Mouse (Mus musculus) c-Kit-negative CD71-positive TER-119-positive erythroid progenitor cells, embryonic 14.5 days (primary cell): Measurements from ENCODE around the gene Klhdc10.
A peak's percentile ranks its signal among the peaks of the same experiment; 100 is the strongest.

Experiments
- DNase-seq: peaks from one replicate; pipeline ENCODE4 v3.0.0-alpha.2; 2013; ENCODE audit warnings: low read depth, low spot score

Klhdc10 gene

DNA sequence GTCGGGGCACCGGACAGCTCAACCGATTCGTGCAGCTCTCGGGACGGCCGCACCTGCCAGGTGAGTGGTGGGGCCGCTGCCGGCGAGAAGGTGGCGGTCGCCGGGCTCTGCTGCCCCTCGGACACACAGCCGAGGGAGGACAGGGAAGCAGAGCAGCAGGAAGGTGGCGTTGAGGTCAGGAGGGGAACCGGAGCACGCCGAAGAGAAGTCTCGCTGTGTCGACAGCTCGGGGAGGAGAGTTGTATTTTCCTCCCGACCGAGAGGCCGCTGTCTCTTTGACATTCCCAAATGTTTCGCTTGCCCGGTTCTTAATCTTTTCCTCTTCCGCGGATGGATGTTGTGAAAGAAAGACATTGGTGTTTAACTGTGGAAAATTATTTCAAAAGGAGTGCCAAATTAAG lies 423 bp downstream of the Klhdc10 start:
- DNase-seq, result peak; percentile 49

DNA sequence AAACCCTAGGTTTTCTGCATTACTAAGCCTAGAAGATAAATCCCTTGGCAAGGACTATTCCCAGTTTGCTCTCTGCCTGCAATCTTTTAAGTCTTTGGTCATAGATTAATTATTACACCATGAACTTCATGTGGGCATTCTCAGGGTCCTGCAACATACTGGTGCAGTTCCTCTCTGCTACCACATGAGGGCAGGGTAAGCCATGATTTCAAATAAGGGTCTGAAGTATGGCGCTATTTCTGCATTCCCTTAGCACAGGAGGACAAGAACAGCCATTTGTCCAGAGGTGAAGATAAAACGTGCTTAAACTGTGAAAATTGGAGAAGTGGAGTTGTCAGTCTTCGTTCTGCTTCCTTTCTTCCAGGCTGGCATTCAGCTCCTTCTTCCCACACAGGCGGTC lies 1.8 kb downstream of the Klhdc10 start:
- peak; percentile 67 for DNase-seq

DNA sequence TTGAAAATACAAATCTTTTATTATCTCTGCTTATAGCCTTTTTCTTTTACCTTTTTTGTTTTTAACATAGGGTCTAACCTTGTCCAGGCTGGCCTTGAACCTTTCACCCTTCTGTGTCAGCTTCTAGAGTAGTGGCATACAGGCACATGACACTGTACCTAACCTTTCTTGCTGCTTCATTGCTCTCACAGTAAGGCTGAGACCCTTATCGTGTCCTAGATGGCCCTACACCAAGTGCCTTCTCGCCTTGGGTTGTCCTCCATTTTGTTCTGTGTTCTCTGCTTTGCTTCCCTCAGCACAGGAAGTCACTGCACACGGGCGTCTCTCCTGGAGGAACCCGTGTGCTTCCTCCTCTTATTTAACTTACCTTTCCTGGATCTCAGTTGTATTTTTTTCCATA lies 3.0 kb downstream of the Klhdc10 start:
- no peak for DNase-seq

DNA sequence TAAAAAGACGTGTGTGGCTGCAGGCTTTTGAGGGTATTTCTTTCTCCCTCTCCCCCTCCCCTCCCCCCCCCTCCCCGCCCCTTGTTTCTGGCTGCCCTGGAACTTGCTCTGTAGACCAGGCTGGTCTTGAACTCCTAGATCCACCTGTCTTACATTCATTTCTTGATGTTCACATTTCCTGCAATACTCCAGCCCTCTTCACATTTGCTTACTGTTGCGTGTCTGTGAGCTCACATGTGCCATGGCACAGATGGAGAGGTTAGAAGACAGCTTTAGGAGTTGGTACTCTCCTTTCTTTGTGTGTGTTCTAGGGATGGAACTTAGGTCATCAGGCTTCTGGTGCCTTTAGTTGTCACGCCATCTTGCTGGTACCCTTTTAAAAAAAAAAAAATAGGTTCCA lies 6.6 kb downstream of the Klhdc10 start:
- no peak for DNase-seq

DNA sequence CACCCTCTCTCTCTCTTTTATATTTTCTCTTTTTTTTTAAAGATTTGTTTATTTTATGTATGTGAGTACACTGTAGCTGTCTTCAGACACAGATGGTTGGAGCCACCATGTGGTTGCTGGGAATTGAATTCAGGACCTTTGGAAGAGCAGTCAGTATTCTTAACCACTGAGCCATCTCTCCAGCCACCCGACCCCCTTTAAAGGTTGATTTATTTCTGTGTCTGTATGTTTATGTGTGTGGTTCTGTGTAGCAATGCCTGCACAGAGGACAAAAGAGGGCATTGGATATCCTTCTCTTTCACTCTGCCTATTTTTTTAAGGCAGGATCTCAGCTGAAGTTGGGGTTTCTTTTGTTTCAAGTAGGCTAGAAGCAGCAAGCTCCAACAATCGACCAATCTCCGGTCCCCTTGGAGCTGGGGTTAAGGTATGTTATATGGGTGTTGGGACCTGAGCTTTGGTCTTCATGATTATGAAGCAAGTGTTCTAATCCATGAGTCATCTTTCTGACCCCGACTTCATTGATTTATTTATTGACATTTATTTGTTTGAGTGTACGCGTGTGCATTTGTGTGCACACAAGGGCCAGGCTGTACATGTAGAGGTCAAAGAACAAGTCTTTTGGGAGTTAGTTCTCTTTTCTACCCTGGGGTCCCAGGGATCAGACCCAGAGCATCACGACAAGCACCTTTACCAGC lies 7.9 kb downstream of the Klhdc10 start:
- DNase-seq, result no peak

DNA sequence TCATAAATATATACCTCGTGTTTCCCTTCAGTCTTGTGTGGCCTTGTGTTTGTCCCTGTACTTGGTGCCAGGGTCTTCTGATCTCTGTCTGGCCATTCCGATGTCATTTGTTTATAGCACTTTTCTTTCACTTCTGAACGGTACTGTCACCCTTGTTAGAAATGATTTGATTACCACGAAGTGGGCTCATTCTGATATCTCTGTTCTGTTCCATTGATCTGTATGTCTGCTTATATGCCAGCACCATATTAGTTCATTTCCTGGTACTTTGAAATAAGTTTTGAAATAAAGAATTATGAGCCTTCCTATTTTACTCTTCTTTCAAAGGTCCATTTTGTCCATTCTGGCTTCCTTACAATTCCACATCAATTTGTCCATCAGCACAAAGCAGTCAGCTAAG lies 9.6 kb downstream of the Klhdc10 start:
- DNase-seq, result no peak

DNA sequence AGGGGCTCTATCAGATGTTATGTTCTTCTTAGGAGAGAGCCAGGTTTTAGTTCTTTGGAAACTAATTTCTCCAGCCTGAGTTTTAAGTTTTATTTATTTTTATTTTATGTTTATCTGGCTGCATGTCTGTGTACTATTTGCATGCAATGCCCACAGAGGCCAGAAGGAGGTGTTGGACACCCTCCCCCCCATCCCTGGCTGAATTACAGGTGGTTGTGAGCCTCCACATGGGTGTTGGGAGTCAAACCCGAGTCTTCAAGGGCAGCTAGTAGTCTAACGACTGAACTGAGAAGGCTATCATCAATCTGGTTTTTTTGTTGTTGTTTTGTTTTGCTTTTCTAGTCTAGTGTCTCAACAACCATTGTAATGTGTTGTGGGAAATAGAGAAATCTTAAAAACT lies 14.5 kb downstream of the Klhdc10 start:
- no peak for DNase-seq

DNA sequence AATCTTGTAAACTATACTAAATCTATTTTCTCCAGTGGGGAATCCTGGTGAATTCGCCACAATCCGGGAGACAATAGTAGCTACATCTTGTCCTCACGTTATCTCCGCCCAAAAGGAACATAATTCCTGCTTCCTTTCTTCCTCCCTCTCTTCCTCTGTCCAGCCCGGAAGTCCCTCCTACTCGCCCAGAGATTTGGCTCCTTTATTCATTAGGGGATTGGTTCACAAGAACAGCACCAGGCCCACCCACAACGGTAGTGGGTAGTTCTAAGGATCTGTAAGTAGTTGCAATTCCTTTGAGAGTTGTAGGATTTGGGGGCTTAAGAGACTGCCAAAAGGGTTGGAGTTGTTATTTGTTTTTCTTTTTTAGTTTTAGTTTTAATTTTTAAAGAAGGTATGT lies 15.1 kb downstream of the Klhdc10 start:
- DNase-seq, result no peak

DNA sequence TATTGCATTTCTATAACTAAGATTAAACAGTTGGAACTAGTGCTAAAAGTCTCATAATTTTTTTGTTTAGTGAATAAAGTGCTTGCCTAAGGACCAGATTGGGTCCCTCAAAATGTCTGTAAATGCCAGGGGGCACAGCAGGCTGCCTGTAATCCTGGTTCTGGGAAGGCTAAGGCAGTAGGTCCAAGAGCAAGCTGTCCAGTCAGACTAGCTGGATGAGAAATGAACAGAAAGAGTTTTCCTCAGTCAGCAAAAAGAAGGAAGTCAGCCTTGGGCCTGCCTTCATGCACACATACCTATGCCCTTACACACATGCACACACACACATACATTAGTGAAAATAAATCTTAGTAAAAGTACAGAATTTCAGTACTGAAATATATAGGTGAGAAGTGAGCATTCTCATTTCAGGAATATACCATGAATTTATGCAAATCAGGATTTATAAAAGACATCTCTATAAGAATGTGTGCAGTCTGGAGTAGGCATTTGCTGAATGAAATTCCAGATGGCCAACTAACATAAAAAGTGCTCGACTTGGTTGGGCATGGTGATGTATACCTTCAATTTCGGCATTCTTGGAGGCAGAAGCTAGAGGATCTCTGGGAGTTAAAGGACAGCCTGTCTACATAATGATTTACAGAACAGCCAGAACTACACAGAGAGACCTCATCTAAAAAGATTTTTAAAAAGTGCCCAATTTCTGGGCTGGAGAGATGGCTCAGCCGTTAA lies 31.0 kb downstream of the Klhdc10 start:
- DNase-seq, result no peak

DNA sequence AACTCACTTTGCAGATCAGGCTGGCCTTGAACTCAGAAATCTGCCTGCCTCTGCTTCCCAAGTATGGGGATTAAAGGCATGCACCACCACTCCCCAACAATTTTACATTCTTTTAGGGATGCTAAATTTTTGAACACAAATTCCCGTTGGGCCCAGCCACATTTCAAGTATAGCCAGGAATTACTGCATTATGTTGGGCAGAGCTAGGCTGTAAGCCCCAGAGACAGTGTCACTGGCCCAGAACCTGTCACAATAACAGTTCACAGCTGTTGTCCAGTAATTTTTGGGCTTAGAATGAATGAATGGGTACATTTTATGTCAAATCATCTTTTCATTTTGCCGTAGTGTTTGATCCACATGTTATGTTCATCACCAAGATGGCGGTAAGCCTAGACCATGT lies 34.8 kb downstream of the Klhdc10 start:
- no peak for DNase-seq

DNA sequence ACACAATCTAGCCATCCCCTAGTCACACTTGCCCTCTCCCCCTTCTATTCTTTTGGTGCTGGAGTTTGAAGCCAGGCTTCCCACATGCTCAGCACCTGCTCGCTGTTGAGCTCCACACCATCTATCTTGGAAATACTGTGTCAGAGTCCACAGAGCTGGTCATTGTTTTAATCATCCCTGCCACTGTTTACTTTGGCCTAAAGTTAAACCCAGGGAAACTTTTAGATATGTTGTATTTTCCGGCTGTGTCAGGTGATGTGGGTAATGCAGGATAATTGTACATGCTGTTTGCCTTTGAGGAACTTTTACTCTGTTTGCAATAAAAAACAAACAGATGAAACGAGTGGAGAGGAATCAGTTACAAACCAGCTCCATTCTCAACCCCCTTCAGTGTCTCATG lies 35.4 kb downstream of the Klhdc10 start:
- no peak for DNase-seq

DNA sequence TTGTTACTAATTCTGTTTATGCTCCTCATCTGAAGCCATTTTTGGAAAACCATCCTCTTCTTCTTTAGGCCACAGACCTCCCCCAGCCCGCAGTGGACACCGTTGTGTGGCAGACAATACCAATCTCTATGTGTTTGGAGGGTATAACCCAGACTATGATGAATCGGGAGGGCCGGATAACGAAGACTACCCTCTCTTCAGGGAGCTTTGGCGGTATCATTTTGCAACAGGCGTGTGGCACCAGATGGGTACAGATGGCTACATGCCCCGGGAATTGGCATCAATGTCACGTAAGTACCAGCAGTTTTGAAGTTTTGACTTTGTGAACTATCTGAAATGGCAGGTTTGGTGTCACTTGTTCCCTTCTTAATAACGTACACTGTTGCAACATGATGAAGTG lies 37.9 kb downstream of the Klhdc10 start:
- DNase-seq, result no peak

DNA sequence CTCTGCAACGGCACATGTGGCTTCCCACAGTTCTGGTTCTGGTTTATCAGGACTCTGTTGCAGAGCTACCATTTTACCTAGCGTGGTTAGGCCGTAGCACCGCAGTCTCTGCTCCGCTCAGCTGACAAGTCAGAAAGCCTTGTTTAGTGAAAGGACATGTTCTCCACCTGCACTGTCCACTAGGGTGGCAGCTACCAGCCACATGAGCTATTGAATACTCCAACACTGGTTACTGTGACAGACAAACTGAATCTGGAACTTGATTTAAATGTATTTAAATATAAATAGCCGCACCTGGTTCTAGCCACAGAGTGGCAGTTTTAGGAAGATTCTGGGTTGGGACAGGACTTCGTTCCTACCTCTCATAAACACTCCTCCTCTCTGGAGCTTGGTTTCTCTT lies 55.3 kb downstream of the Klhdc10 start:
- DNase-seq, result no peak

DNA sequence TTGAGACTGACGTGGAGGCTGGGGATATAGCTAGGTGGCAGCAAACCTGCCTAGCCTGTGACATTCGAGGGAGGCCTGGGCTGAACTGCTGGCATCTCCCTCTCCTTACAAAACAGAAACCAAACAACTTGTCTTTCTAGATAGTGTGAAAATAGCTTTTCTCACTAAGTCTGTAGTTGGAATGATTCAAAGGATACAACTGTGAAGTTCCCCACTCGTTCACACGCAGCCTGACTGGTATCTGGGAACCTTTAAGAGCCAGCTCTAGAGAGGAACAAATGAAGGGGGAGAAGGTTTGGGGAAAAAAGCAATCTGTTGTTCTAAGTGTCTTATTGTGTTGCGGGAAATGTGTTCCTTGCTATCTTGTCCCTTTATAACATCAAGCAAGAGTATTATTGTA lies 57.0 kb downstream of the Klhdc10 start:
- no peak for DNase-seq

DNA sequence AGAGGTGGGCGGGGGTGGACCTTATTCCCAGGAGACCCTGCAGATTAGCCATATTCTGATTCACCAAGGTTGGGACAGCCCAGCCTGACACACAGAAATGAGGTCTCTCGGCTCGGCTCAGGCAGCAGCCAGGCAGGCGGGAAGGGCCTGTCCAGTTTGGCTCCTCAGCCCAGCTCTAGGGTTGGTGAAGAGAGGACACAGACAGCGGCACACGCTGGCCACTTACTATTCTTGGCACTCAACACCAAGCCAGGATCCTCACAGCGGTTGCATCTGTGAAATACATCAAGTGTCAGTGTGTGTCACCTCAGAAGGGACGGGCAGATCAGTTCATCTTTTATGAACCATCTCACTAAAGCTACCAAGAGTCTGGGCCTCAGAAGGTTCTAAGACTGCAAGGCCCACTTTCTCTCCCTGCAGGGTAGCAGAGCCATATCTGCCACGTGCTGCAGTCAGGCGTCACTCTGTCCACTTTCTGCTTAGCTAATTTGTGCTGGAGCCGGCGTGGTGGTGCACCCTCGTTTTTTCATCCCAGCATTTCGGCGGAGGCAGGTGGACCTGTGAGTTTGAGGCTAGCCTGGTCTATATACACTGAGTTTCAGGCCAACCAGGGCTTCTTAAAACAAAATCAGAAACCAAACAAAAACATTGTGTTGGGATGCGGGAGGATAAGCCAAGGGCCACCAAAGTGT lies 57.5 kb downstream of the Klhdc10 start:
- DNase-seq, result no peak

DNA sequence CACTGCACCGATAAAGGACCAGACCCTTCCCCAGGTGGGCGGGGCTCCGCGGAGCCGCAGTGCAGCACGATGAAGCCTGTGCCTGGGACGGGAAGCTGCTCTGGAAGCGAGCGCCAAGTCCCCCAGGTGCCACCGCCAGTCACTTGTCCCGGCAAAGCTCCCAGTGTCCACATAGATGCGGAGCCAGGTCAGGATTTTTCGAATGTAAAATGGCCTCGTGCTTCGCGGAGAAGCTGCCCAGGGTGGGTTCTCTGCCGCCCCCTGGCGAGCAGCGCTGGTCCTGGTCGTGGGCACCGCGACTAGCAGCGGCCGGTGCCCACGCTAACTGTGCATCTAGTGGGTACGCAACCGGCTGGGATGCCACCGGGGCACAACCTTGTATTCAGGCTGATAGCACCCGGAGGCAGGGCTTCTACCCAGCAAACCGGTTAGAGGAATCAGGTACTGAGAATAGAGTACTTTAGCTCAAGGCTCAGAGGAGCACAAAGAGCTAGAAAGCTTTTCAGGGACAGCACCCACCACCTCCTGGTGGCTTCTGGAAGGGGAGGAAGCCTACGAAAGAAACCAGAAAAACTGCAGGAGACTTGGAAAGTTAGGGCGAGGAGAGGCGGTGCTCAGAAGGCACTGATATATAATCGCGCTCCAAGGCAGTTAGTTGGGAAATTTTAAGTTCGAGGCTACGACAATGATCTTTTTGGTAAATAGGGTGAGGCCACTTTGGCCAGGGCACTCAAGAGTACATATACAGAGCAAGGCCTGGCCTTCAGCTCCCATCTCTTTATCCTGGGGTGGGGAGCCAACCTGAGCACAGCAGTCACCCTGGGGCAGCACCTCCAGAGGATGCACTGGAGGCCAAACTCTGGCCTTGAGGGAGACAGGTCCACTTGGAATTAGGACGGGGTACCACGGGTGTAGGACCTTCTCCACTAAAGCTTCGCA lies 58.4 kb downstream of the Klhdc10 start:
- peak; percentile 11 for DNase-seq

DNA sequence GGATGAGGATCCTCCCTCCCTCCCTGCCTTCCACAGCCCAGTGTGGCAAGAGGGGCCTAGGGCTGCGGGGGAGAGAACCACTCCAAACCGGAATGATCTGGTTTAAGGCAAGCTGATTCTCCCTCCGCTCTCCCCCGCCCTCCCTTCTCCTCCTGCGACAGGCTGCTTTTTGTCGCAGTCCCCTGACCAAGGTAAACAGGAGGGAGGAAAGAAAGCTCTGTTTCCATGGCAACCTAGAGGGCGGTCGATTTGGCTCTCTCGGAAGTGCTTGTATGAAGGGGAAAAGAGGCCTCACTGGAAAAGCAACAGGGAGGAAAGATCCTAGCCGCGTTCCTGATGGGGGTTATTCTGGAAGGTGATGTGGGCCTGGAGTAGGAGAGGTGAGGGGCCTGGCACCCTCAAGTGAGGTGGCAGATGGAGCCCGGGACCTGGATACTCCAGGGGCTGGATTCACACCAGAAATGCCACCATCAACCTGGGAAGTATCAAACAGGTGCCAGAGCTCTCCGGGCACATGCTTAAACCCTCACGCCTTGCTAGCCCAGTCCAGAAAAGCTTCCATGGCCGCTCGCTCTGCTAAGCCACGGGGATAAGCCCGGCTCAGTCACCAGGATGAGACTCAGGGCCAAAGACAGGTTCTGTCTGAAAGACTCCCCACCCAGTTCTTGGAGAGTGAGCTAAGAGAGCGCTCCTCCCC lies 59.2 kb downstream of the Klhdc10 start:
- DNase-seq, result no peak

DNA sequence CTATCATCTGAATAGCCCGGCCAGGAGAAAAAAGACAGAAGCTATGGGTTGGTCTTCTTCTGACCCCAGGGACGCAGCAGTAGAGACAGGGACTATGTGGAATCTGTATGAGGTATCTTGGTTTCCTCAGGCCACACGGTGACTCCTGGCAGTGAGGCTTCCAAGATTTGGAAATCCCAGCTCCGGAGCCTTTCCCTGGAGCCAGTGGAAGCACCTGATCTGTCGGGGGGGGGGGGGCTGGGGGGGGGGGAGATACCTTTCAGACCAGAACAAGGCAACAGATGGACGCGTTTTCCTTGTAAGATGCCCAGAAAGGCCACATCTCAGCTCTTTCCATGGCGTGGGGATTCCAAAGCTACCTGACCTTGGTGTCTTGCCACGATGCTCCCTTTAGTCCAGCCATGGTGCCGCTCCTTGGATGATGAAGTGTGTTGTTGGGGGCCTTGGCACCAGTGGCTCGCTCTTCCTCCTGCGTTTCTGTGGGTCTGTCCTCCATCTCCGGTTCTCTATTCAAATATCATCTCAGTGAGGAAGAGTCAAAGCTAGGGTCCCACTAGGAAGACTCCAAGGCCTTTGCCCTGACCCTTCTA lies 60.2 kb downstream of the Klhdc10 start:
- no peak for DNase-seq

DNA sequence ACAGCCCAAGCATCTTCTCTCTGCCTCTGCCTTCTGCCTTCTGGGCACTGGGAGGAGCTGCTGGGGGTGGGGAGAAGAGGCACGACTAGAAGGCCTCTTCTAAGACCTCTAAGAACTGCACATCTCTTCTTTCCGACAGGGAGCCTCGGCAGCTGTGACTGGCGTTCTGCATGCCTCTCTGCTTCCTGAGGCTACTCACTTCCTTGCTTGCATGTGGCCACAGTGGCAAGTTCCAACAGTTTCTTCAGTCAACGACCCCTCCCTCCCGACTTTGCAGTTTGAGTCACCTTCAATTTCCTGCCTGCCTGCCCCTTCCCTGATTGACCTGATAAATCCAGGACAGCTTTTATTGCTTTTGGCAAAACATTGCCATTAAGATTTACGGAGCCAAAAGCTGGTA lies 61.2 kb downstream of the Klhdc10 start:
- no peak for DNase-seq

DNA sequence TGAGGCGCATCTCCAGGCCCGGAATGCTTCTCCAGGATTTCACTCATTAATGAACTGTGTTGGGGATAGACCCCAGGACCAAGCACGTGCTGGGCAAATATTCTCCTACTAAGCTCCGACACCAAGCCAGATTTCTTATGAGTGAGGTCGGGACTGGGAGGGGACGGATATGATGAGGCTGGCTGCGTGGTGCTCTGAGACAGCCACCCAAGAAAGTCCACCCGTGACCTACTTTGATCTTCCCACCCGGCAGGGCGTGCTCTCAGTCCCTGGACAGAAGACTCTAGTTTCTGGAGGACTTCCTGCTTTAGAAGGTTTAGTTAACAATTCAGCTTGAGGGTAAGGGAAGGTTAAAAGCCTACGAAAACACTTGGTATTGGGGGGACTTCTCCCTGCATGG lies 63.9 kb downstream of the Klhdc10 start:
- DNase-seq, result no peak

DNA sequence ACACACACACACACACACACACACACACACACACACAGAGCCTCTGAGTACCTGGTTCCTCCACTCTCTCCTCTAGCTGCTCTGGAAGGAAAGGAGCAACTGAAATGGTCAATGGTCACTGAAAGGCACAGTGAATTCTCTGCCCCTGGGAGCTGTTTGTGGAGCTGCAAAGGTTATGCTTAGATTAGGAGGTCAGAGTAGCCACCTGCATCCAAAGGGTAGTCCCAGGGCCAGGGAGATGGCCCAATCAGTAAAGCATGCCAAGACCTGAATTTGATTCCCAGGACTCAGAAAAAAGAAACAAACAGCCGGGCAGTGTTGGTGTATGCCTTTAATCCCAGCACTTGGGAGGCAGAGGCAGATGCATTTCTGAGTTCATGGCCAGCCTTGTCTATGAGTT lies 66.4 kb downstream of the Klhdc10 start:
- DNase-seq, result no peak
